Mouse (Mus musculus) right cerebral cortex, postnatal 25 days (tissue): ENCODE results near the gene Aspg.

Experiments used
- DNase-seq: peaks from one replicate; pipeline ENCODE4 v3.0.0; 2022

Gene Aspg

DNA sequence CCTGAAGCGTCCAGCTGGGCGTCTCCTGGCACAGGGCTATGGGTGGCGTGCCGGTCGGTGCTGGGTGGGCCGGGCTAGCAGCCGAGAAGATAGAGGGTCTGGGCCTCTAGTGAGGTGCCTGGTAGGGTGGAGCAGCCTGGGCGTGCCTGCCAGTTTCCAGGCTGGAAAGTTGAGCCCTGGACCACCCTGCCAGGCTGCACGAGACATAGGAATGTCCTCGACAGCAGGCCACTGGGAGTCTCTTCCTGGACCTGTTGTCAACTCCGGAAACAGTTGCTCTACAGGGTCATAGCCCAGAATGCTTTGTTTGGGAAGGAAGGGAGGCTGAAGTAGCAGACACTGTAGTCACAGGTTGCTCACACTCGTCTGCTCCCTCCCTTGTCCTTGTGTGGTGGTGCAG is 47.1 kb downstream of the Aspg start:
- DNase-seq: no peak

DNA sequence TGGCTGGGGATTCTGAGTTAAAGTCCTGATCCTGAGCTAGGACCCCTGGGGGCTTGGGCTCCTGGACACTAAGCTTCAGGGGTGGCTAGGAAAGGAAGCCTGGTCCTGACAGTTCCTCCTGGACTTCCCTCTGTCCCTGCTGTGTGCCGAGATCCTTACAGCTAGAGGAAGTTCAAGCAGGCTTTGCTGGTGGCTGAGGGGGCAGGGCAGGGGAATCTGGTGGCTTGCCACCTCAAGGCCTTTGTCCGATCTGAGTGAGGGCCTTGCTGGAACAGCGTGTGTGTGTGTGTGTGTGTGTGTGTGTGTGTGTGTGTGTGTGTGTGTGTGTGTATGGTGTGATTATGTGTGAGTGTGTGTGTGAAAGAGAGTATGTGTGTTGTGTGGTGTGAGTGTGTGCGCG is 48.0 kb downstream of the Aspg start:
- DNase-seq: no peak

DNA sequence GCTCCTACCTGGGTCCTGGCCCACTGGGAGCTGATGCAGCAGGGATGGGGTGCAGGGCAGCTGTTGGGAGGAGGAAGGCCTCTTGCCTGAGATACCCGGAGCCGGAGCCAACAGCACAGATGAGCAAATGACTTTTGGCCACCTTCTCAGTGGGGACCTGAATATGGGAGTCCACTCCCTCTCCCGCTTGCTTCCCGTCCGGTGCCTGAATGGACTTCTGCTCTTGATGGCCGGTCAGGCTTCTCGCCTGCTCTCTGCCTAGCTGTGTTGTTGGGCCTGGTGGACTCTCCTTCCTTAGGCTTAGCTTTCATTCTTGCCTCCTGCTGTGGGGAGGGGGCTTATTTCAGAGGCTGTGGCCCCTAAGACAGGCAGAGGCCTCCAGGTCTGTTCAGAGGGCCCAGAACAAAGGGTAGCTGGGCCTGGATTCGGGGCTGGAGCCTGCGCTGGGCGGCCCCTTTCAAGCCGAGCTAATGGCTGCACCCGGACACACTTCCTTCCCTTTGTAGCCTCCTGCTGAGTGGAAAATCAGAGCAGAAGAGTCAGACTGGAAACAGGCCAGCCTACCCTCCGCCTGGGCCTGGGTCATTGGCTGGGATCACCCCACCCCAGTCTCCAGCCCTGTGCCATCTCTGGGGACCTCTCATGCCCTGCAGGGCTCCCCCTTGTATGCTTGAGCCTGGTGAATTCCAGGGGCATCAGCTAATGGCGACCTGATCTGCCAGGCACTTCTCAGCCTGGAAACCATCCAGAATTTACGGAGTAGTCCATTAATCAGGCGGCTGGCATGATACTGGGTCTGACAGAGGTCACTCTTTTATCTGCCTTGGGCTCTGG is 49.0 kb downstream of the Aspg start:
- no peak for DNase-seq

DNA sequence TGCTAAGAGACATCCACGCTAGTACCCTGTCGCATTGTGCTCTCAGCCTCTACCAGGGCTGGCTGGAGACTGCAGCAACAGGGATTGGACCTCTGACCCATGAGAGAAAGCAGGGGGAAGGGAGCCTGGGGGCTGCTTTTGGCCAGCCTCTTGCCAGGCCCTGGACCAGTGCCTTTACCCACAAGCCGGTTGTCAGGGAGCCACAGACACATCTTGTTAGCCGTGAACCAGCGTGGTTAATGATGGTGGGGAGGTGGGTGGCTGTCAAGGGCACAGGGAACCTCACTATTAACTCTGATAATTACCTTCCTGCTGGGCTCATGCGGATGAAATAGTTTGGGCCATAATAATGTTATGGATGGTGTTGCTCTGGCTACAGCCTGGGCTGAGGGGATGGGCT is 50.3 kb downstream of the Aspg start:
- no peak for DNase-seq

DNA sequence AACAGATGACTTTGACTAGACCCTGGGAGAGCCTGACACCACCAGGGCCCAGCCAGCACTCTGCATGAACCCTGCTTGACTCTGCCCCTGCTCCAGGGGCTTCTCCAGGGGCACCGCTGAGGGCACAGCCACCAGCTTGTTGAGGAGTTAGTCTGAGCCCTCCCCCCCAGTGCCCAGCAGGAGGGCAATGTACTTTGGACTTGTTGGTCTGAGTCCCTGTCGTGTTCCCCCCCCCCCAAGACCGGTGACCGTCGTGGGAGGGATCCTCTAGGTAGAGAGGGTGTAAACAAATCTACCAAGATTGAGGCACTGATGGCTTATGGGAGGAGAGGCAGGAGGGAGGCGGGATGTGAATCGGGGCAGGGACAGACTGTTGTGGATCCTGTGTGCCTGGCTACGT is 51.8 kb downstream of the Aspg start:
- DNase-seq: no peak

DNA sequence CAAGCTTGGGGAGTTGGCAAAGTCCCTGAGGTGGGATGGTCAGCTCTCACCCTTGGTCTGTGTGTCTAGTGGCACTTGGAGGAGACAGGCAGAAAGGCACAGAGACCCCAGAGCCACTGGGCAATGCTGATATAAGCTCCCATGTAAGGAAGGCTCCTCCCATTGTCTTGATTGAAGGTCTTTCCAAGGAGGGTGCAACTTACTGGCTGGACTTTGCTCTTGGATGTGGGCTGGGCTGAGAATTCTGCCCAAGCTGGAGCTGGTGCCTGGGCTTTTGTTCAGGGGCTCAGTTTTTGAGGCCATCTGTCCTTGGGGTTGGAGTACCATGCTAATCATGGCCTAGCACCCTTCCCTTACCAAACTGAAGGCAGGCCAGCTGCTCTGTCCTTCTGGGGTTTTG is 52.3 kb downstream of the Aspg start:
- DNase-seq: no peak

DNA sequence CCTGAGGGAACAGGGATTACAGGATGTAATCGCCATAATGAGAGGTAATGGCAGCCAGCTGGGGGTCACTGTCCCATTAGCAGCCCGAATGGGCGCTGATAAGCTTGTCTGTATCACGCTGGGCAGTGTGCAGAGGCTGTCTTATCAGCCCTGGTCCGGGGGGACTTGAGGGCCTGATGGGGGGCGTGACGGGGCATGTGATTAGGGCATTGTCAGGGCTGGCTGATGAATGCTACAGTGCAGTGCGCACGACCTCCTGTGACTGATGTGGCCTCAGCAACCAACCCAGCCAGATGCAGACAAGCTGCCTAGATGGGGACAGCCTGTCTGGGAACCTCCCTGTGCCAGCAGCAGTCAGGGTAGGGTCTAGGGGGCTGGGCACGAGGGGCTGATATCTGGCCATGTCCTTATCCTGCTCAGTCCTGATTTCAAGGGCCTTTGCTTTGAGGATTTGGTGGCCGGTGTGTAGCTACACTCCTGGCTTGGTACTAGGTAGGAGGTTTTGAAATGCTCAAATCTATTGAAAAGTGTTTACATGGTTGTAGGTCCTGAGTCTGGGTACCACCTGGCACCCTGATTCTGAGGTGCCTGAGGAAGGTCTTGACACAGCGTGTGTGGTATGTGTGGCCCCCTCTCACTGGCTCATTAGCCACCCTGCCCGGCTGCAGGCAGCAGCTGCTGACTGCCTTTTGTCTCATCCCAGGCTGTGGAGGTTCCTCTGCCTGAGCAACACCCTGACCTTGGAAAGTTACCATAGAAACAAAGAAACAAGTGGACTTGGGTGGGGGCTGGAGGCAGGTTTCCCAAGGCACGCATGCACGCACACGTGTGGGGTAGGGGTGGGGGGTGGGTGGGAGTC is 57.7 kb downstream of the Aspg start:
- DNase-seq: no peak

DNA sequence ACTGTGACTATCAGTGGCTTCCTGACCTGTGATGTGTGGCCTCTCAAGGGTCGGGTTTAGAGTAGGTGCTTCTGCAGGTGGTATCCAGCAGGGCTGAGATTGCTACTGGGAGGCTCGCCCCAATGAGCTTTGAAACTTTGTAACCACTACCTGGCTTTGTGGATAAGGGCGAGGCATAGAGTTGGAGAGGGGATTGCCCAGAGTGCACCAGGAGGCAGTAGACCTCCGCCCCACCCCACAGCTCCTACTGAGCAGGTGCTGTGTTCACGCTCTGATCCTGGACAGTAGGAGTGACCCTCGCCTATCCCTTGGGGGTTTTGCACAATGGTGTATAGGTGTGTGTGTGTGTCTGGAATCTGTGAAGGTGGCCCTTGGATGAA is 58.4 kb downstream of the Aspg start:
- DNase-seq: no peak

DNA sequence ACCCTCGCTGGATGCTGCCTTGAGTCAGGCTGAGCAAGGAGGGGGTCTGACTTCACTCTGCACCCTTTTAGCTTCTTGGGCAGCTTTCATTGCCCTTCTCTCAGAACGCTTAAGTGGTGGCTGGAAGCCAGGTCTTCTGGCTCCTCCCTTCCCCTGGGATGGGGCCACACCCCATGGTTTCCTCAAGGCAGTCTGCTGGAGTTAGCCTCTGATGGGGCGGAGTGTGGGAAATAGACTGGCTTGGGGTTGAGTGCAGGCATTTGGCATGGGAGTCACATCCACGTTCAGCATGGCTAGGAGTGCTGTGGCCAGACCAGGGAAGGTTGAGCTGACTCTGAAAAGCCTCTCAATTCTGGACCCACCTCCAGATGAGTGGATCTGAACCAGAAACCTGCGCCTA is 62.8 kb downstream of the Aspg start:
- no peak for DNase-seq

DNA sequence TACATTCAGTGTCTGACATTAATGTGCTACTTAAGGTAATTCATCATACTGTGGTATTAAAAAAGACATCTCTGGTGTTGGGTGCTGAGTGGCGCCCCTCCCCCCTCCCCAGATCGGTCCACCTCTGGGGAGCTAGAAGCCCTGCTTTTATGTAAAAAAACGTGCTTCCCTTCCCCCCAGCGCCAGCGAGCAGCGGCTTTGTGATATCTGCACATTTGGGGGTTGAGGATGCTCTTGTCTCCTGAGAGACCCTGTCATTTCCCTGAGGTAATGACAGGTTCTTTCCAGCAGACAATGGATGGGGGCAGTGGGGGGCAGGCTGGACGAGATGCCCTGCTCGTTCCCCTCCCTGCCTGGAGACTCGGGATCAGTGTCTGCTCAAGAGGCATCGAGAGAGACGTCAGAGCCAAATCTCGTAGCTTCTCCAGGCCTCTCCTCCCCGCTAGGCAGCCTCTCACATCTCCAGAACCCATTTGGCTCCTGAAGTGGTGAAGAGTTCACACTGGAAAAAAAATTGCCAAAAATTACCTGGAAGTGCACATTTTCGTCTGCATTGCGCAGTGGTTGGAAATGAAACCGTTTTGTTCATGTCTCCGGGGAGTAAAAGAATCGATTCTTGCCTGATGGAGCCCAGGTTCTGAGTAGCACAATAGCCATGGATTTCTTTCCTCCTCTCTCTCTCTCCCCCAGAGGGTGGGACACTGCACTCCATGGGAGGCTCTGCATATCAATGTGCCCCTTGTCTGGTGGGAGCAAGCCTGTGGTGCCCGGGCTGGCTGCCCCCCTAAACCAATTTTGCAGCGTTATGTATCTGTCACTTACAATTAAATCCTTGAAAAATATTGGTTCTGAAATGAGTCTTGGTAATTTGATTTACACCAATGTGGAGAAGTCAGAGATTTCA is 64.4 kb downstream of the Aspg start:
- DNase-seq: no peak

DNA sequence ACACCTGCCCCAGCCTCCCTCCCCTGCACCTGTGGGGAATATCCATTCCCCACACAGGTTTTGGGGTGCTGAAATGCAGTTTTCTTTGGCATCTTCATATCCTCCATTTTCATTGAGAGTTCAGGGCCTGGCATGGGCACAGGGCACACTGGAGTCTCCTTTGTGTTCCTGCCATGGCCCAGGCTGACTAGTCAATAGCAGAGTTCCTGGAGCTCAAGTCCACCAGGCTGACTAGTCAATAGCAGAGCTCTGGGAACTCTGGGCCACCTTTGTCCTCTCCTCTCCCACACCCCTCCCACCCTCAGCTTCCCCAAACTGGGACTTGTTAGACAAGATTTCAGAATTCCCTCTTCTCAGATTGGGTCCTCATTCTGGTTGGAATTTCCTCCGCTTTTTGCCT is 65.2 kb downstream of the Aspg start:
- DNase-seq: no peak

DNA sequence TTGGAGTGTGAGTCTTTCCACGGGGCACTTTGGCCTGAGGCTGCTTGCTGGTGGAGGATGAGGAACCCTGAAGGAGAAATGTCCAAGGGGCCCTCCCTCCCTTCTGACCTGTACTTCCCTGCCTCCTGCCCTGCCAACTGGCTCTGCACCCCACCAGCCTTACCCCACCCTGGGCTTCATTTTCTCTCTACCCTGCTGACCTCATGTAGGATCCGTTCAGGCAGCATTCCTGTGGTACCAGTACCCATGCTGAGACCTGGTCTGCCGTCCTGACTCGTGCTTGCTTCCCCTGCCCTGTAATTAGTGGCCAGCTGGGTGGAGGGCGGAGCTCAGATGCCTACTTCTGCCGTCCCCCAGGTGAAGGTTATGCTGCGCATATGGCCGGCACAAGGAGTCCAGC is 65.7 kb downstream of the Aspg start:
- DNase-seq: no peak
